Mouse (Mus musculus): ENCODE results near the gene Gm128. TPM values are rescaled to one million over a fixed set of nuclear protein-coding genes. Genes with fewer than 3 reads are reported as not detected.
"Not testable (repeated sequence)": the region's sequence is repeated elsewhere in the genome, so short reads cannot be mapped to it uniquely, and the experiment has no call there.

Gm128 gene
- polyA plus RNA-seq, 1 experiment from 2014 or later = 0.21 TPM

- DNase-seq (ENCODE audit: low spot score) (no peak), ATAC-seq (ENCODE audit: low FRiP score, low TSS enrichment) (no peak)
- 0 out of 2 replicates have a peak overlapping the region, but pooled peaks have one; percentile 80 for H3K9ac ChIP-seq (ENCODE audit: low read length)
- WGBS = 75% methylated on average over 6 of the region's 6 CpGs
- H3K4me2 ChIP-seq (replicated peaks; ENCODE audit: low read depth) = peak overlapping the region; percentile 65
- peak; percentile 18; the same call in 1 of the 2 replicates for TF ChIP-seq CTCF (IDR thresholded peaks at IDR 0.05; ENCODE audit: low read depth)
- TF ChIP-seq EP300 (optimal IDR thresholded peaks at IDR 0.05) = no peak
- H3K9me3 ChIP-seq (ENCODE audit: control insufficient read depth, low read length) = no peaks in the 10 kb centered on the region
- no peaks in the 10 kb centered on the region for H3K27me3 ChIP-seq (ENCODE audit: control insufficient read depth, insufficient read depth, low read length)
- peaks cover 8% of the 10 kb centered on the region; the same call in 1 of the 2 replicates for H3K36me3 ChIP-seq (ENCODE audit: control insufficient read depth, insufficient read depth, low read length)
- H3K4me1 ChIP-seq (replicated peaks; ENCODE audit: control insufficient read depth, insufficient read depth) = peaks cover 2% of the 10 kb centered on the region; the same call in 1 of the 2 replicates
- peak overlapping the region; percentile 57; the same call in 1 of the 2 replicates for H3K4me3 ChIP-seq (ENCODE audit: low read depth, low read length)
- H3K27ac ChIP-seq (replicated peaks) = peak overlapping the region; percentile 98
Measured at GRCm38 (mm10) chr3:95218466-95219137, 22.8 kb downstream of the Gm128 start.

- WGBS = 0% methylated on average over 51 of the region's 56 CpGs
- peak; percentile 89 for ATAC-seq (ENCODE audit: low FRiP score, low TSS enrichment)
Measured at GRCm38 (mm10) chr3:95217255-95218134, 23.9 kb downstream of the Gm128 start, which contains the start of gene Gabpb2. Gene Gabpb2, minus strand, starts transcription at chr3:95217916.

GRCm38 (mm10) chr3:95216655-95217254 is 24.6 kb downstream of the Gm128 start:
- H3K4me2 ChIP-seq (replicated peaks; ENCODE audit: low read depth) = peak overlapping the region; percentile 65
- peaks cover 2% of the 10 kb centered on the region; the same call in 1 of the 2 replicates for H3K4me1 ChIP-seq (replicated peaks; ENCODE audit: control insufficient read depth, insufficient read depth)
- 7% methylated on average over 4 of the region's 4 CpGs for WGBS
- TF ChIP-seq EP300 (optimal IDR thresholded peaks at IDR 0.05) (no peak), CTCF (IDR thresholded peaks at IDR 0.05; ENCODE audit: low read depth) (no peak)
- peak overlapping the region; percentile 57 for H3K4me3 ChIP-seq (ENCODE audit: low read depth, low read length)
- H3K27ac ChIP-seq (replicated peaks) = peak overlapping the region; percentile 98
- no peak; the same call in 1 of the 2 replicates for ATAC-seq (ENCODE audit: low FRiP score, low TSS enrichment)
- H3K36me3 ChIP-seq (ENCODE audit: control insufficient read depth, insufficient read depth, low read length) = peaks cover 5% of the 10 kb centered on the region; the same call in 1 of the 2 replicates
- H3K27me3 ChIP-seq (ENCODE audit: control insufficient read depth, insufficient read depth, low read length) = no peaks in the 10 kb centered on the region
- peak overlapping the region; percentile 80 for H3K9ac ChIP-seq (ENCODE audit: low read length)
- no peaks in the 10 kb centered on the region for H3K9me3 ChIP-seq (ENCODE audit: control insufficient read depth, low read length)
- DNase-seq (ENCODE audit: low spot score) = no peak

More at GRCm38 (mm10) chr3:95217255-95218134, 23.9 kb downstream of the Gm128 start, which contains the start of gene Gabpb2:
- TF ChIP-seq EP300 (optimal IDR thresholded peaks at IDR 0.05) (peak; percentile 82), CTCF (IDR thresholded peaks at IDR 0.05; ENCODE audit: low read depth) (peak; percentile 90)
- H3K27ac ChIP-seq (replicated peaks) = peak within 1 kb of the TSS; percentile 98
- H3K9me3 ChIP-seq (ENCODE audit: control insufficient read depth, low read length) = no peaks in the 10 kb centered on the region
- H3K4me3 ChIP-seq (ENCODE audit: low read depth, low read length) = peak within 1 kb of the TSS; percentile 57
- H3K4me1 ChIP-seq (replicated peaks; ENCODE audit: control insufficient read depth, insufficient read depth) = peaks cover 2% of the 10 kb centered on the region; the same call in 1 of the 2 replicates
- peak within 1 kb of the TSS; percentile 80 for H3K9ac ChIP-seq (ENCODE audit: low read length)
- no peaks in the 10 kb centered on the region for H3K27me3 ChIP-seq (ENCODE audit: control insufficient read depth, insufficient read depth, low read length)
- peaks cover 5% of the 10 kb centered on the region; the same call in 1 of the 2 replicates for H3K36me3 ChIP-seq (ENCODE audit: control insufficient read depth, insufficient read depth, low read length)
- DNase-seq (ENCODE audit: low spot score) = peak; percentile 97
- peak within 1 kb of the TSS; percentile 65 for H3K4me2 ChIP-seq (replicated peaks; ENCODE audit: low read depth)

GRCm38 (mm10) chr3:95213609-95213975 is 27.8 kb downstream of the Gm128 start:
- H3K4me1 ChIP-seq (replicated peaks; ENCODE audit: control insufficient read depth, insufficient read depth) = peaks cover 2% of the 10 kb centered on the region; the same call in 1 of the 2 replicates
- DNase-seq (ENCODE audit: low spot score) = no peak
- H3K4me2 ChIP-seq (replicated peaks; ENCODE audit: low read depth) = no peak overlapping the region
- H3K27me3 ChIP-seq (ENCODE audit: control insufficient read depth, insufficient read depth, low read length) = no peaks in the 10 kb centered on the region
- H3K36me3 ChIP-seq (ENCODE audit: control insufficient read depth, insufficient read depth, low read length) = peaks cover 3% of the 10 kb centered on the region; the same call in 1 of the 2 replicates
- no peak overlapping the region for H3K9ac ChIP-seq (ENCODE audit: low read length)
- 97% methylated on average over 1 of the region's 1 CpGs for WGBS
- no peak overlapping the region for H3K4me3 ChIP-seq (ENCODE audit: low read depth, low read length)
- no peak overlapping the region for H3K27ac ChIP-seq (replicated peaks)
- H3K9me3 ChIP-seq (ENCODE audit: control insufficient read depth, low read length) = no peaks in the 10 kb centered on the region
- no peak for ATAC-seq (ENCODE audit: low FRiP score, low TSS enrichment)
- TF ChIP-seq EP300 (optimal IDR thresholded peaks at IDR 0.05) = no peak
- TF ChIP-seq CTCF (IDR thresholded peaks at IDR 0.05; ENCODE audit: low read depth) = no peak

- not testable (repeated sequence) for H3K4me1 ChIP-seq (replicated peaks; ENCODE audit: control insufficient read depth, insufficient read depth); H3K4me2 ChIP-seq (replicated peaks; ENCODE audit: low read depth); H3K27ac ChIP-seq (replicated peaks); DNase-seq (ENCODE audit: low spot score); H3K36me3 ChIP-seq (ENCODE audit: control insufficient read depth, insufficient read depth, low read length); H3K4me3 ChIP-seq (ENCODE audit: low read depth, low read length); H3K9me3 ChIP-seq (ENCODE audit: control insufficient read depth, low read length); H3K27me3 ChIP-seq (ENCODE audit: control insufficient read depth, insufficient read depth, low read length); ATAC-seq (ENCODE audit: low FRiP score, low TSS enrichment); H3K9ac ChIP-seq (ENCODE audit: low read length)
- TF ChIP-seq CTCF (IDR thresholded peaks at IDR 0.05; ENCODE audit: low read depth) = 0 out of 2 replicates have a peak, but pooled peaks have one; percentile 21
- 94% methylated on average over 7 of the region's 10 CpGs for WGBS
Measured at GRCm38 (mm10) chr3:95212889-95213608, 28.3 kb downstream of the Gm128 start.

Data from stomach, postnatal 0 days (tissue).